In the genomic region with DNA sequence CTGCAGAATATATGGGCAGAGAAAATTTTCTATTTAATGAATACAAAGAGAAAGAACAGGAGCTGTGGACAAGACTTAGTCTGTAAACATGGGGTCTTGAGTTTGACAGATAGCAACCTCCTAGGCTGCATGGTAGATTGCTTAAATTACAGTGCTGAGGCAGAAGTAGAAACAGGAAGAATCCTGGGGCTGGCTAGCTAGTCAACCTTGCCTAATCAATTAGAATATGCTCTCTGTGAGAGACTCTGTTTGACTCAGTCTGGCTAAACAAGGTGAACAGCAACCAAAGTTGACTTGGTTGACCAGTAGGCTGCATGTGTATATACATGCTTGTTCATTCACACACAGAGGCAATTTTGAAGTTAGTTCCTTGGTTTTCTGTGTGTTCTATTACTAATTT, we compare ENCODE assay signal across 27 mouse cellular contexts.
DNase-seq lines count a peak whose midpoint lies in the region; ATAC-seq and TF ChIP-seq lines count a peak whose summit lies in the region.
"Had no signal": no experiment of that assay in that cellular context is flagged by ENCODE, and none has a peak within 500 bp of the region (broad histone marks: within the 10 kb centered on the region; RNA-seq: fewer than 3 reads in every experiment).

No protein-coding gene starts in this region.

- no peak overlapping the region for H3K9ac ChIP-seq in neural tube, embryonic 11.5 days (ENCODE audit: low read length)
- H3K9ac ChIP-seq in neural tube, embryonic 15.5 days (replicated peaks): no peak overlapping the region
- H3K9ac ChIP-seq: embryonic facial prominence, embryonic 12.5 days; embryonic facial prominence, embryonic 15.5 days; forebrain, postnatal 0 days; heart, embryonic 12.5 days; heart, embryonic 15.5 days; hindbrain, embryonic 13.5 days; intestine, embryonic 15.5 days had no signal

- H3K4me2 ChIP-seq in neural tube, embryonic 11.5 days (ENCODE audit: low read depth): no peak overlapping the region
- no peak overlapping the region for H3K4me2 ChIP-seq in neural tube, embryonic 15.5 days
- peak overlapping the region; percentile 51 for H3K4me2 ChIP-seq in myocyte (ENCODE audit: low read depth)
- H3K4me2 ChIP-seq: embryonic facial prominence, embryonic 12.5 days; embryonic facial prominence, embryonic 15.5 days; heart, embryonic 12.5 days; heart, embryonic 15.5 days; hindbrain, embryonic 13.5 days; intestine, embryonic 15.5 days had no signal

- no peak overlapping the region for H3K27ac ChIP-seq in neural tube, embryonic 11.5 days (ENCODE audit: low read depth, low read length)
- H3K27ac ChIP-seq in neural tube, embryonic 15.5 days (replicated peaks): no peak overlapping the region
- H3K27ac ChIP-seq: embryonic facial prominence, embryonic 12.5 days; embryonic facial prominence, embryonic 15.5 days; gastrocnemius, adult 2 months; heart, embryonic 15.5 days; hindbrain, embryonic 10.5 days; hindbrain, embryonic 13.5 days; intestine, embryonic 15.5 days had no signal

- H3ac ChIP-seq in myocyte (ENCODE audit: control insufficient read depth, insufficient read length): no peak overlapping the region

- DNase-seq in neural tube, embryonic 11.5 days (ENCODE audit: low spot score): no peak
- no peak for DNase-seq in G1E (ENCODE audit: low spot score)
- DNase-seq in heart, adult 18-20 months: no peak
- DNase-seq in layer of hippocampus, postnatal 36 days: no peak
- DNase-seq: adrenal gland, postnatal 10 days; adrenal gland, postnatal 36 days; cerebellum, adult 18-20 months; cerebellum, adult 9-10 months; cerebellum, postnatal 14 days; forebrain, postnatal 0 days; gastrocnemius, adult 2 months; gastrocnemius, postnatal 14 days; heart, adult 11 months; heart, postnatal 10 days; heart, postnatal 36 days had no signal

- TF ChIP-seq POLR2A in myocyte (IDR thresholded peaks at IDR 0.05; ENCODE audit: insufficient read length, low read depth): no peak

- 0 out of 2 replicates have a peak, but pooled peaks have one; percentile 13 for ATAC-seq in neural tube, embryonic 11.5 days (ENCODE audit: insufficient read depth, low FRiP score, low TSS enrichment)
- ATAC-seq in neural tube, embryonic 15.5 days (ENCODE audit: low FRiP score): no peak
- peak; percentile 74 for ATAC-seq in G1E (ENCODE audit: extremely low read depth, insufficient number of reproducible peaks, low FRiP score, poor library complexity, severe bottlenecking)
- ATAC-seq: forebrain, embryonic 14.5 days; forebrain, postnatal 0 days; hindbrain, embryonic 16.5 days; intestine, embryonic 15.5 days; Patski had no signal

- H3K27me3 ChIP-seq in neural tube, embryonic 11.5 days (ENCODE audit: control insufficient read depth, insufficient read depth, low read length): no peaks in the 10 kb centered on the region
- no peaks in the 10 kb centered on the region for H3K27me3 ChIP-seq in neural tube, embryonic 15.5 days (replicated peaks)
- H3K27me3 ChIP-seq in G1E (ENCODE audit: insufficient read depth, low read length) (no peaks in the 10 kb centered on the region), myocyte (ENCODE audit: control insufficient read depth, insufficient read depth, insufficient read length) (no peaks in the 10 kb centered on the region)
- H3K27me3 ChIP-seq: embryonic facial prominence, embryonic 12.5 days; embryonic facial prominence, embryonic 15.5 days; heart, embryonic 12.5 days; heart, embryonic 15.5 days; hindbrain, embryonic 13.5 days; intestine, embryonic 15.5 days; Patski had no signal

- H3K36me3 ChIP-seq in neural tube, embryonic 11.5 days (ENCODE audit: control insufficient read depth, insufficient read depth, low read length): no peaks in the 10 kb centered on the region
- no peaks in the 10 kb centered on the region for H3K36me3 ChIP-seq in neural tube, embryonic 15.5 days
- H3K36me3 ChIP-seq in G1E (replicated peaks) (no peaks in the 10 kb centered on the region), myocyte (ENCODE audit: control insufficient read depth, insufficient read depth) (no peaks in the 10 kb centered on the region)
- H3K36me3 ChIP-seq: embryonic facial prominence, embryonic 12.5 days; embryonic facial prominence, embryonic 15.5 days; heart, embryonic 12.5 days; heart, embryonic 15.5 days; hindbrain, embryonic 10.5 days; hindbrain, embryonic 13.5 days; intestine, embryonic 15.5 days had no signal

- no peaks in the 10 kb centered on the region for H3K9me3 ChIP-seq in neural tube, embryonic 11.5 days (ENCODE audit: control insufficient read depth, low read length)
- H3K9me3 ChIP-seq in neural tube, embryonic 15.5 days (replicated peaks): no peaks in the 10 kb centered on the region
- H3K9me3 ChIP-seq in G1E (replicated peaks): no peaks in the 10 kb centered on the region
- H3K9me3 ChIP-seq: embryonic facial prominence, embryonic 12.5 days; embryonic facial prominence, embryonic 15.5 days; heart, embryonic 12.5 days; heart, embryonic 15.5 days; hindbrain, embryonic 10.5 days; hindbrain, embryonic 13.5 days; intestine, embryonic 15.5 days had no signal

- H3K79me2 ChIP-seq in myocyte (ENCODE audit: control insufficient read depth, insufficient read depth): no peaks in the 10 kb centered on the region

- no peaks in the 10 kb centered on the region for H3K4me1 ChIP-seq in neural tube, embryonic 11.5 days (ENCODE audit: control insufficient read depth, insufficient read depth, low read length)
- H3K4me1 ChIP-seq in neural tube, embryonic 15.5 days: no peaks in the 10 kb centered on the region
- no peaks in the 10 kb centered on the region; the same call in 1 of the 2 replicates for H3K4me1 ChIP-seq in G1E (ENCODE audit: insufficient read depth, low read depth, low read length)
- H3K4me1 ChIP-seq: embryonic facial prominence, embryonic 12.5 days; embryonic facial prominence, embryonic 15.5 days; heart, embryonic 12.5 days; heart, embryonic 15.5 days; hindbrain, embryonic 10.5 days; hindbrain, embryonic 13.5 days; intestine, embryonic 15.5 days had no signal

- no peak overlapping the region for H3K4me3 ChIP-seq in neural tube, embryonic 11.5 days (ENCODE audit: low read depth, low read length)
- no peak overlapping the region for H3K4me3 ChIP-seq in neural tube, embryonic 15.5 days (replicated peaks)
- H3K4me3 ChIP-seq in G1E (ENCODE audit: low read depth, low read length): no peak overlapping the region
- H3K4me3 ChIP-seq in myocyte: no peak overlapping the region
- H3K4me3 ChIP-seq: embryonic facial prominence, embryonic 12.5 days; embryonic facial prominence, embryonic 15.5 days; gastrocnemius, adult 2 months; heart, embryonic 12.5 days; heart, embryonic 15.5 days; hindbrain, embryonic 10.5 days; hindbrain, embryonic 13.5 days; intestine, embryonic 15.5 days had no signal

- TF ChIP-seq CTCF in G1E (IDR thresholded peaks at IDR 0.05; ENCODE audit: low read depth, low read length): no peak

TF ChIP-seq in myocyte, 11 proteins besides CTCF, POLR2A, EP300 and RAD21:
- no peak for TF ChIP-seq MAX (IDR thresholded peaks at IDR 0.05; ENCODE audit: low read depth)
- TF ChIP-seq TCF12 (IDR thresholded peaks at IDR 0.05; ENCODE audit: insufficient read depth, poor library complexity, severe bottlenecking): no peak
- TF ChIP-seq SRF (IDR thresholded peaks at IDR 0.05; ENCODE audit: control insufficient read depth, insufficient read length, low read depth): no peak
- no peak for TF ChIP-seq REST (IDR thresholded peaks at IDR 0.05; ENCODE audit: insufficient read depth, insufficient read length)
- no peak for TF ChIP-seq MYOD1 (IDR thresholded peaks at IDR 0.05; ENCODE audit: control insufficient read depth in 1 of 3, insufficient read length in 2 of 3, low read depth in 2 of 3)
- TF ChIP-seq E2F4 (IDR thresholded peaks at IDR 0.05; ENCODE audit: insufficient read depth): no peak
TF ChIP-seq in myocyte: peak in this region for 0.
